Mouse (Mus musculus) adrenal gland, adult 8-10 months (tissue): ENCODE data around the gene Cyth4. TPM values are rescaled to one million over a fixed set of nuclear protein-coding genes. Genes with fewer than 3 reads are reported as not detected.
A peak's percentile ranks its signal among the peaks of the same experiment; 100 is the strongest.

ENCODE experiments used
- DNase-seq: peaks from one replicate; pipeline ENCODE4 v3.0.0; 2022
- total RNA-seq, 4 experiments: library from RNA; stranded (reverse); gene quantifications; 2 replicates each; pipeline ENCODE4 v1.2.4; 2022

Gene Cyth4
- total RNA-seq, 4 experiments from 2014 or later, result 8.1 to 21.3 (median 14.8) TPM

DNA sequence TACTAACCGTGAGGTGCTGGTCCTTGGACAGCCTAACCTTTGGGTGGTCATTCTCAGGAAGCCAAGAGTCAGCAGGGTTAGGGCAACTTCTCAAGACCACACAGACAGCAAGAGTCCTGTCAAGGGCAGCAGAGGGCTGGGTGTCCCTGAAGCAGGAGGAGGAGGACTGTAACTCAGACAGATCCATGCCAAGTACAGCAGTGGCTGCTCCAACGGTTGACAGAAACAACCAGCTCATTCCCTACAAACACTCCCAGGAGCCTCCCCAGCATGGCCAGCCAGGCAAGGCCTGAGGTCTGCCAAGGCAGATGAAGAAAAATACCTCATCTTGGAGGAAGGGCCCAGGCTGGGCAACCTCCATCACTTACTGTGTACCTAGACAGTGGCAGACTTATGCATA, 20.1 kb downstream of the Cyth4 start:
- no peak for DNase-seq

DNA sequence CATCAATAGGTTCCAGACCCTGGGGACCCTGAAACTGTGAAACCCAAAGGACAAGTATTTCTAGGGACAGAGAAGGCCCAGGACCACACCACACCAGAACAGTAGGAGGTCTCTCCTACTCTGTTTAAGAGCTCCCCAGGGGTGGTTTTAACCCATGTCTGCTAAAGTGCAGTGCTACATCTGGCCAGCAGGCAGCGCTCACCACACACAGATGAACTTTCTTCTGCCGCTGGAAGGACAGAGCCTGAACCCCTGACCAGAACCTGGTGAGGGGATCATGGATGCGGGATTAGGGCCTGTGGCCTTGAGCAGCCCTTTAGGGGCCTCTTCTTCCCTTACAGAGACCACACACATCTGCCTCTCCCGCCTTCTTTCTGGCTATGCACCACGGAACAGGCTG, 26.6 kb downstream of the Cyth4 start:
- DNase-seq, result peak; percentile 57

DNA sequence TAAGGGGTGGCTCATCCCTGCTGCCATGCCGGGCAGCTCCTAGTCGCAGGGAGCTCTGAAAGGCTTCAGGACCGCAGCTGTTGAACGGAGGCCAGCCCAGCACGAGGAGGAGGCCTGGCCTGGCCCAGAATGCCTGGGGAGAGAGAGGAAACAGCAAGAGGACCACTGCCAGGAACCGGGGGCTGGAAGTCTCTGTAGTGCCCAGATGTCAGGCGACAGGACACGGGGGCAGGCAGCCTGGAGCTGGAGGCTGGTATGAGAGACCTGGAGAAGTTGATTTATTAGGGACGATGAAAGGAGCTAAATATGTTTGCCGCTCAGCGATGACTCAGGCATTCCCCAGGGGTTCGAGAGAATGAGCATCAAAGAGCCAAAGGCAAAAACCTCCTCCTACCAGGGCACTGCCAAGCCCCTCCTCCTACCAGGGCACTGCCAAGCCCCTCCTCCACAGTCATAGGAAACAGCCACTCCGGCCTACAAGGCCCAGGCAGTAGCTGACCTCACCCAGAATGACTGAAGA, 27.6 kb downstream of the Cyth4 start:
- DNase-seq, result peak; percentile 95

DNA sequence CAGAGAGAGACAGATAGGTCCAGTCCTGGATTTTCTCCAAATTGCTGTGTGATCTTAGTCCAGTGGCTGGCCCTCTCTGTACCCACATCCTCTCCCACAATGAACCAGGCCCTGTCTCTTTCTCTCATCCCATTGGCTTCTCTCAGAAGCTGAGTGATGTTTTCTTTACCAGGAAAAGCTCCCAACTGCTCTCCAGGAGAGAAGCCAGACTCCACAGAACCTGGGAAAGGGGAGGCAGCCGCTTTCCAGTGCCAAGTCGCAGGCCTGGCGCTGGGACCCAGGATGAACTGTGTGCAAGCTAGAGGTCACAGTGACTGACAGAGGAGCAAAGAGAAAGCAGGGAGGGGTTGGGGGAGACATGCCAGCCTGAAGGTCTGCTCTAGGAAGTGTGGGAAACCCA, 28.1 kb downstream of the Cyth4 start:
- DNase-seq, result no peak

DNA sequence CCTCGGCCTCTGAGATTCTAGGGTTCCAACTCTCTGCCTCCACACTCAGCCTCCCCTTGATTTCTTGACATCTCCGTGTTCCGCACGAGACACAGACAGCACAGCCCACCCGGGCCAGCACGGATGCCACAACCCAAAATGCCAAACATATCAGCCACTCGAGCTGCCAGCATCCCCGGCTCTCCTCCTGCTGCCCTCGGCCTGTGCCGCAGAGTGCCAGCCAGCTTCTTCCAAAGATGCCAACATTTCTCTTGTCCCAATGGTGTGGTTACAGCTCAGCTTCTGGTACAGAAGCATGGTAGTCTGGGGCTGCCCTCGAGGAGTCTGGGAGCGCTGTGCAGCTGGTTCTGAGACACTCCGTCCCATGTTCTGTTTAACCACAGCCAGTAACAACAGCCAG, 29.4 kb downstream of the Cyth4 start:
- DNase-seq, result no peak

GRCm38 (mm10) chr15:78632387-78632786, 35.5 kb downstream of the Cyth4 start:
- DNase-seq, result no peak

DNA sequence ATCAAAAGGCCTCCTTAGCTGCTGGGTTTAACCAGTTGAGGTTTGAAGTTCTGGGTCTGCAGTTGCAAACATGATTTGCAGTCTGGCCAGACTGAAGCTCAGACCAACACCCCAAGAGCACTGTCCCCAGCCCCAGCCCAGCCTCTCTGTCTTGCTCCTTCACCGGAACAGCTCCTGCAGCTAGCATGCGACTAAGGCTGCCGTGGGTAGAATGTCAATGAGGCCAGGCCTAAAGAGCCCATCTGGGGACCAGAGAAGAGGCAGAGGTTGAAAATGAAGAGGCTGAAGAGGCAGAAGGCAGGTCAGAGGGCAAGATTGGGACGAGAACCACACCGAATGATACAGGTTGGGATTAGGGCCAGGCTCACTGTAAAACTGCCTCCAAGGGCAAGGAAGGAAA, 36.6 kb downstream of the Cyth4 start:
- DNase-seq, result no peak

GRCm38 (mm10) chr15:78634095-78634737, 37.4 kb downstream of the Cyth4 start:
- no peak for DNase-seq

GRCm38 (mm10) chr15:78635231-78635630, 38.4 kb downstream of the Cyth4 start:
- no peak for DNase-seq

DNA sequence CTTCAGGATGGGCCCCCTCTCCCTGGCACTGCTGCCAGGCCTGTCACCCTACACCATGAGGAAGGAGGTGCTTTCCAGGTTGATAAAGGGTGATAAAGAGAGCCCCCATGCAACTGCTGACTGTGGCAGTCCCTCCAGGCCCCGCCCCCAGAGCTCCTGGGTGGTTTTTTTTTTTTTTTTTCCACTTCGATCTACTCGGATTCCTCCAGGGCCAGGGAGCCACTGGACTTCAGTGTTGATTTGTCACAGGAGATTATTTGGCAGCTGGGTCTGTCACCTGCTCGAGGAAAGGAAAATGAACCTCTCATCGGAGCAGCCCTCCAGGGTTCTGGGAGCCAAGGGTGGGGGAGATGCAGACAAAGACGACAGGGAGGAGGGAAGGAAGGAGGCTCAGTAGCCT, 46.8 kb downstream of the Cyth4 start:
- no peak for DNase-seq

DNA sequence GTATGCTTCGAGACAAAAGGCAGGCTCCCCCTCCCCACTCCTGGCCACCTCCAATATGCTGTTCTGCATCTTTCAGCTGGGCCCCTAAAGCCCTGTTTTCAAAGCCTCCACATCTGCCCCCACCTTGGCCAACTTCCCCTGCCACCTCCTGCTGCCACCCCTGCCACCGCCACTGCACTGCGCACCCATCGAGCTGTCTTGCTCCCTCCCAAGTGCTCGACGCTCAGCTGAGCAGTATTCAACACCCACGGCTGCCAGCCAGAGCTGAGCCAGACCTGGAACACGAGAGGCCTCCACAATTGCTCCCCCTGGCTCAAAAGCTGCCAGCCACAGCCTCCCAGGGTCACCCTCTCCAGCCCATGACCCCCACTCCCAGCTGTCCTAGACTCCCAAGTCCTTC, 47.8 kb downstream of the Cyth4 start:
- no peak for DNase-seq

GRCm38 (mm10) chr15:78647746-78648145, 50.9 kb downstream of the Cyth4 start:
- DNase-seq, result no peak

- no peak for DNase-seq
These were observed 54.3 kb downstream of the Cyth4 start for GRCm38 (mm10) chr15:78651169-78651568.

DNA sequence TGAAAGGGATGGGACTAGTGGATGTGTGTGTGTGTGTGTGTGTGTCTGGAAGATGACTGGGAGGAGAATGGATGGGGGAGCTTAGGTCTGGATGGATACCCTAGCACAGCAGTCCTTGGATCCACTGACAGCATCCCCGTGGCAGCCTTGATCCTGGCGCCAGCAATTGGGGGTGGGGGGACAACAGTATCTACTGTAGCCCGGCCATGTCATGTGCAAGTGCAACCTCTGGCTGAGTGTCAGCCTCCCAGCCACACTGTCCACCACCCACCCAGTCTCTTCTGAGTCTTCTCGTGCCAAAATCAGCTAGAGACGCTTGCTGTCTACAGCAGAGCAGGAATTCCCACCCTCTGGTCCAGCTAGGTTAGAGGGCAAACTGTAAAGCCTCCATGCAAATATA, 67.4 kb downstream of the Cyth4 start:
- no peak for DNase-seq

- no peak for DNase-seq
These were observed 72.5 kb downstream of the Cyth4 start for GRCm38 (mm10) chr15:78669221-78669871.

- no peak for DNase-seq
These were observed 73.5 kb downstream of the Cyth4 start for GRCm38 (mm10) chr15:78670341-78670740.

Other genes starting within 250 kb of the Cyth4 start
- gene Tex33, start 201.1 kb upstream of the Cyth4 start, total RNA-seq, result under 1 TPM in 1 of 4 experiments, not detected in 3; 0.31 TPM
- 100 to 1,000 TPM; 288 to 361 (median 321) TPM for gene Tst, start 191.1 kb upstream of the Cyth4 start, total RNA-seq
- gene Mpst, start 190.6 kb upstream of the Cyth4 start, total RNA-seq, result 10 to 100 TPM; 47.5 to 53.8 (median 49.3) TPM
- gene Kctd17, start 168.5 kb upstream of the Cyth4 start, total RNA-seq, result 100 to 1,000 TPM in 2 of 4 experiments, 10 to 100 TPM in 2; 80.2 to 106 (median 96.4) TPM
- gene Tmprss6, start 128.4 kb upstream of the Cyth4 start, total RNA-seq, result 1 to 10 TPM; 1.1 to 2.8 (median 2.0) TPM
- 1 to 10 TPM; 1.2 to 2.7 (median 1.9) TPM for gene Il2rb, start 101.8 kb upstream of the Cyth4 start, total RNA-seq
- gene C1qtnf6, start 65.6 kb upstream of the Cyth4 start, total RNA-seq, result 10 to 100 TPM; 19.3 to 41.2 (median 31.8) TPM
- under 1 TPM; 0.31 to 0.91 (median 0.49) TPM for gene Sstr3, start 52.4 kb upstream of the Cyth4 start, total RNA-seq
- gene Rac2, start 24.3 kb upstream of the Cyth4 start, total RNA-seq, result 10 to 100 TPM in 2 of 4 experiments, 1 to 10 TPM in 2; 4.2 to 19.0 (median 7.7) TPM
- 1 to 10 TPM; 4.1 to 7.4 (median 5.5) TPM for gene Elfn2, start 121.7 kb downstream of the Cyth4 start, total RNA-seq
- gene Mfng, start 176.4 kb downstream of the Cyth4 start, total RNA-seq, result 10 to 100 TPM; 12.3 to 25.8 (median 20.7) TPM
- 10 to 100 TPM in 1 of 4 experiments, 1 to 10 TPM in 3; 6.6 to 10.0 (median 8.1) TPM for gene Card10, start 206.0 kb downstream of the Cyth4 start, total RNA-seq
- 10 to 100 TPM; 41.2 to 85.0 (median 65.8) TPM for gene Cdc42ep1, start 245.6 kb downstream of the Cyth4 start, total RNA-seq